ENCODE assay signal across 13 mouse cellular contexts in genomic region chr6:29701051-29701450, GRCm38 (mm10). TPM values are rescaled to one million over a fixed set of nuclear protein-coding genes. Genes with fewer than 3 reads are reported as not detected.
DNase-seq lines count a peak whose midpoint lies in the region; ATAC-seq lines count a peak whose summit lies in the region.
"Had no signal": no experiment of that assay in that cellular context is flagged by ENCODE, and none has a peak within 500 bp of the region (broad histone marks: within the 10 kb centered on the region; RNA-seq: fewer than 3 reads in every experiment).

No protein-coding gene starts in this region.

- H3K27ac ChIP-seq in lung, embryonic 15.5 days = no peak overlapping the region
- H3K27ac ChIP-seq in liver, embryonic 15.5 days (replicated peaks) = peak overlapping the region; percentile 99
- no peak overlapping the region for H3K27ac ChIP-seq in stomach, embryonic 15.5 days
- H3K27ac ChIP-seq: kidney, postnatal 0 days had no signal

- no peaks in the 10 kb centered on the region for H3K4me1 ChIP-seq in lung, embryonic 15.5 days
- H3K4me1 ChIP-seq in liver, embryonic 15.5 days (replicated peaks) = peaks cover 86% of the 10 kb centered on the region
- H3K4me1 ChIP-seq in stomach, embryonic 15.5 days = no peaks in the 10 kb centered on the region

- no peak for DNase-seq in lung, postnatal 4 days
- no peak for DNase-seq in urinary bladder, postnatal 36 days (ENCODE audit: low spot score in 2 of 2)
- no peak for DNase-seq in left cerebral cortex, adult 9 months (ENCODE audit: low spot score in 2 of 2)
- DNase-seq in embryo, embryonic 10 days (ENCODE audit: low spot score) = no peak
- DNase-seq: cerebellum, adult 2 months; gastrocnemius, postnatal 10 days; retina, postnatal 1 day; thymus, adult 2 months had no signal

- ATAC-seq in lung, embryonic 15.5 days (ENCODE audit: borderline replicate concordance, extremely low read depth, low FRiP score, low TSS enrichment) = peak; percentile 75; the same call in 1 of the 2 replicates
- ATAC-seq in erythroblast, adult 5-6 weeks (replicated peaks; ENCODE audit: low FRiP score, poor library complexity, severe bottlenecking) = peak; percentile 78
- peak; percentile 84 for ATAC-seq in liver, embryonic 15.5 days (ENCODE audit: insufficient read depth)
- peak; percentile 87 for ATAC-seq in stomach, embryonic 15.5 days (ENCODE audit: insufficient read depth, low FRiP score, low read depth)

- H3K4me2 ChIP-seq in lung, embryonic 15.5 days = no peak overlapping the region
- peak overlapping the region; percentile 75 for H3K4me2 ChIP-seq in liver, embryonic 15.5 days
- no peak overlapping the region for H3K4me2 ChIP-seq in stomach, embryonic 15.5 days

- 54% methylated on average over 6 of the region's 6 CpGs for WGBS in lung, embryonic 15.5 days
- whole genome bisulfite sequencing in liver, embryonic 15.5 days (ENCODE audit: insufficient replicate concordance) = 18% methylated on average over 6 of the region's 6 CpGs
- WGBS in stomach, embryonic 15.5 days = 65% methylated on average over 6 of the region's 6 CpGs

- H3K36me3 ChIP-seq in lung, embryonic 15.5 days = no peaks in the 10 kb centered on the region
- H3K36me3 ChIP-seq in liver, embryonic 15.5 days (replicated peaks) = peaks cover 57% of the 10 kb centered on the region
- H3K36me3 ChIP-seq in stomach, embryonic 15.5 days = no peaks in the 10 kb centered on the region

- no peak overlapping the region for H3K9ac ChIP-seq in lung, embryonic 15.5 days
- peak overlapping the region; percentile 72 for H3K9ac ChIP-seq in liver, embryonic 15.5 days
- no peak overlapping the region for H3K9ac ChIP-seq in stomach, embryonic 15.5 days

- peaks cover under 1% of the 10 kb centered on the region for H3K27me3 ChIP-seq in lung, embryonic 15.5 days
- no peaks in the 10 kb centered on the region for H3K27me3 ChIP-seq in liver, embryonic 15.5 days
- H3K27me3 ChIP-seq in stomach, embryonic 15.5 days (replicated peaks) = no peaks in the 10 kb centered on the region

- no peaks in the 10 kb centered on the region for H3K9me3 ChIP-seq in lung, embryonic 15.5 days
- no peaks in the 10 kb centered on the region for H3K9me3 ChIP-seq in liver, embryonic 15.5 days (replicated peaks)
- H3K9me3 ChIP-seq in stomach, embryonic 15.5 days = no peaks in the 10 kb centered on the region

- H3K4me3 ChIP-seq in lung, embryonic 15.5 days = no peak overlapping the region
- peak overlapping the region; percentile 50 for H3K4me3 ChIP-seq in liver, embryonic 15.5 days (replicated peaks)
- no peak overlapping the region for H3K4me3 ChIP-seq in stomach, embryonic 15.5 days (replicated peaks)

RNA-seq across cellular contexts. Expression of gene Tspan33, which starts 7.0 kb away (rescaled TPM):
- 4.4 and 5.0 TPM in 2 replicates for polyA plus RNA-seq in lung, embryonic 15.5 days (2015; fragmentation: Nextera tagmentation; extraction: Ambion mirVana)
- total RNA-seq in erythroblast, adult 5-6 weeks (2015; ENCODE audit: low replicate concordance) = 246 and 272 TPM in 2 replicates
- total RNA-seq in erythroblast, adult 5-6 weeks (2017; ENCODE audit: low replicate concordance) = 487 and 489 TPM in 2 replicates
- 184 and 205 TPM in 2 replicates for polyA plus RNA-seq in liver, embryonic 15.5 days (2015; fragmentation: Nextera tagmentation; extraction: Ambion mirVana)
- polyA plus RNA-seq in stomach, embryonic 15.5 days (2015; fragmentation: Nextera tagmentation; extraction: Ambion mirVana) = 10.2 and 19.5 TPM in 2 replicates

RNA-seq across cellular contexts. Expression of gene Smo, which starts 34.3 kb away (rescaled TPM):
- polyA plus RNA-seq in lung, embryonic 15.5 days (2015; fragmentation: Nextera tagmentation; extraction: Ambion mirVana) = 39.2 and 41.6 TPM in 2 replicates
- 3.3 and 4.0 TPM in 2 replicates for total RNA-seq in erythroblast, adult 5-6 weeks (2015; ENCODE audit: low replicate concordance)
- total RNA-seq in erythroblast, adult 5-6 weeks (2017; ENCODE audit: low replicate concordance) = 0.60 and 2.6 TPM in 2 replicates
- 3.2 and 3.6 TPM in 2 replicates for polyA plus RNA-seq in liver, embryonic 15.5 days (2015; fragmentation: Nextera tagmentation; extraction: Ambion mirVana)
- polyA plus RNA-seq in stomach, embryonic 15.5 days (2015; fragmentation: Nextera tagmentation; extraction: Ambion mirVana) = 36.0 and 41.7 TPM in 2 replicates
